Mouse (Mus musculus) kidney, adult 2 months (tissue): Measurements from ENCODE around the gene Ubald2.

Source experiments
- CTCF ChIP-seq: fragments of 200-500 bp; conservative IDR thresholded peaks from 2 replicates; pipeline ENCODE4 v1.5.1; 2011; ENCODE audit warnings: low read depth, mild to moderate bottlenecking, control low read depth, low read length, moderate library complexity, mixed read lengths; ENCODE audit not compliant: insufficient read depth, insufficient read length
- POLR2A ChIP-seq: fragments of 200-500 bp; IDR thresholded peaks from one replicate; pipeline ENCODE4 v1.6.1; 2011; ENCODE audit warnings: low read depth, low read length, control low read depth

DNA sequence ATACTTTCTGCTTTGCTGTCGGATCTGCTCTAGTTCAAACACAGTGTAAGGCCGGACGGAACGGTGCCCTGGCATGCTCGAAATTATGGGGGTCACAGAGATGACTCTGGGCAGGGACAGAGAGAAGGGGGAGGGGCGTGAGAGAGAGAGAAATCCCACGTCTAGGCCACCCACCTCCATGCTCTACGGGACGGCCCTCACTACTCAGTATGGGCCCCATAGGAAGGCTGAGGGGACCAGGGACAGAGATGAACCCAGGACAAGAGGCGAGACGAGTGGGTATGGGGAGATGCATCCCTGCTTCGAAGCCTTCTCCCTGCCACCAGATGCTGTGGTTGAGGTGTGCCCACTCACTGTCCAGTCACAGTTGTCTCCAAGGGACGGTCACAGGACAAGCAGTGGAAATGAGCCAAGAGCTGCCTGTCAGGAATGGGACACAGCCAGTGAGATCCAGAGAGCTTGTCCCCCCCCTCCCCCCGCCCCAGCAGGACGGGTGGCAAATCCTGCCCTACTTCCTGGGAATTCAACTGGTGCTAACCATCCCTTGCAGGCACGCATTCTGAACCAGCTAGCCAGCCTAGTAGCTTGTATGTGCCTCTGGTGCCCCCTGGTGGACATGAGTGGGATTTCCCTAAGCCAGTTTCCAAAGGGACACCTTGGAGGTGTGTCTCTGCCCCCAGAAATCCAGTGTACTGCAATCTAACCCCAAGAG lies 11.9 kb downstream of the Ubald2 start:
- TF ChIP-seq POLR2A (no peak), CTCF (peak; percentile 99; the same call in 1 of the 2 replicates)
